Mouse (Mus musculus) lung, postnatal 14 days (tissue): Measurements from ENCODE around the gene Pla2g2f.

Experiments
- DNase-seq: peaks from one replicate; pipeline ENCODE4 v3.0.0; 2021

The Pla2g2f gene

DNA sequence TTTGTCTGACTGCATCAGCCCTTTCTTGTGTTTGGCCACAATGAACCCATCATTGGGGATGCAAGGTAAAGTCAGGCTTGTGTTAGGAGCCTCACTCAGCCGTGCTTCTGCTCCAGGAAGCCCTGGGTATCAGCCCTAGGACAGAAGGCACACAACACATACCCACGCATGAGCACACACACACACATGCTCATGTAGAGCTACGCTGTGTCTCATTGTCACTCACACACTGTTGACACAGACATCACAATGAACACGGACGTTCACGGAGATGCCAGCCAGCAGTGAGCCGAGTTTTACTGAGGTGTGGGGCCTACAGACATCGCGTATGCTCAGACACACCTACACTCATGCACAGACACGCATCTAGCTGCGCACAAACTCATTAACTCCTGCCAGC lies 1.4 kb downstream of the Pla2g2f start:
- DNase-seq, result no peak

GRCm38 (mm10) chr4:138755439-138755838 lies 2.0 kb downstream of the Pla2g2f start:
- no peak for DNase-seq

GRCm38 (mm10) chr4:138754432-138754831 lies 3.0 kb downstream of the Pla2g2f start:
- DNase-seq, result no peak

- no peak for DNase-seq
These were observed 3.8 kb downstream of the Pla2g2f start for GRCm38 (mm10) chr4:138753608-138754007.

DNA sequence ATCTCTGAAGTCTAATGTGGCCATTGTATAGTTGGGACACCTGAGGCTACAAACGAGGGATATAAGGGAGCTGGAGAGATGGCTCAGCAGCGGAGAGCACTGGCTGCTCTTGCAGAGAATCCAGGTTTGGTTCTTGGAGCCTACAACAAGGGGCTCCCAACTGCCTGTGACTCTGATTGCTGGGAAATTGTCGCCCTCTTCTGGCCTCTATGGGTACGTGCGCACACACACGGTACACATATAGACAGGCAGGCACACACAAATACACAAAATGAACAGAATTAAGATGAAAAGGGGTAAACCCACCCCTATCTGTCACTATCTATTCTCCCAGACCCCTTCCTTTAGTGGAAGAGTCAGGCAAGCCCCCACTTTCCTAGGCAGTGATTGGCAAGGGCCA lies 4.8 kb downstream of the Pla2g2f start:
- no peak for DNase-seq

DNA sequence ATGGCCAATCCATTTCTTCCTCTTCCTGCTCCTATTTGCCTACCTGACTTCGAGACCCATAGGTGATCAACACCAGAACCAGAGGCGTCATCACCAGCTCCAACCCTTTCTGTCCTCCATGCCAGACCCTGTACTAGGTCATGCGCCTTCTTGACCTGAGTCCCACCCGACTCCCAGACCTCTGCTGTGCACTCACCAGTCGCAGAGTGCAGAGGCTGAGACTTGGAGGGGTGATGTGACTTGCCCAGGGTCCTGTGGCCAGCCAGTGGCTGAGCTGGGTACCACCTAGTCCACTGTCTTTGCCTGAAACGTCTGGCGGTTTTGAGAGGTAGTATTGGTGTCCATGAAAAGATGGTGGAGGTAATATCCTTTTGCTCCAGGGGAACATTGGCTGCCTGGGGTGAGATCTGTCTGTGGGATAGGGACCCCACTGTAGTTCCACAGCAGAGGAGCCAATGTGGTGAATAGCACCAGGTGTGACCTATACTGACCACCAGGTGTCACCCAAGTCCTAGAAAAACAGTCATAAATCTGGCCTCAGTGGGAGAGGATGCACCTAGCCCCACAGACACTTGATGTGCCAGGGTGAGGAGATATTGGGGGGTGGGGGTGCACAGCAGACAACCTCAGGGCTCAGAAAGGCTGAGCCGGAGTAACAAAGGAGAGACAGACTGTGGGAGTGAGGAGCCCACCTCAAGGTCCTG lies 8.9 kb downstream of the Pla2g2f start:
- peak; percentile 51 for DNase-seq

GRCm38 (mm10) chr4:138747851-138748250 lies 9.6 kb downstream of the Pla2g2f start:
- no peak for DNase-seq

- no peak for DNase-seq
These were observed 10.6 kb downstream of the Pla2g2f start for GRCm38 (mm10) chr4:138746866-138747265.

DNA sequence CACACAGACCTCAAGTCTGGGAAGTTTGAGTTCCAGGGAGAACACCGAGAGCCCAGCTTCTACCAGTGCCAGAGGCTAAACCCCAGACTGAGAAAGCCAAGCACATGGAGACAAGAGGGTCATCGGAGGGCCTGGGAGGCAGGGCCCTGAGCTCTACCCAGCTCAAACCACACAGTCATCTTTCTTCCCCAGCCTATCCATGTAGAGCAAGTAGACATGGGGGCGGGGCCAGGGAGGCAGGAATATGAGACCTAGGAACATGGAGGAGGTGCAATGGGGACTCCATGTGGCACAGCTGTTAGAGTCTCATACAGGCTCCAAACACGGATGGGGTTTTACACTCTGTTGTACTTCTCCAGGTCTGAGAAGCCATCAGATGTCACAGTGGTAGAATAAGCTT lies 11.5 kb downstream of the Pla2g2f start:
- DNase-seq, result peak; percentile 34

- DNase-seq, result no peak
These were observed 18.1 kb downstream of the Pla2g2f start for GRCm38 (mm10) chr4:138739136-138739851.

DNA sequence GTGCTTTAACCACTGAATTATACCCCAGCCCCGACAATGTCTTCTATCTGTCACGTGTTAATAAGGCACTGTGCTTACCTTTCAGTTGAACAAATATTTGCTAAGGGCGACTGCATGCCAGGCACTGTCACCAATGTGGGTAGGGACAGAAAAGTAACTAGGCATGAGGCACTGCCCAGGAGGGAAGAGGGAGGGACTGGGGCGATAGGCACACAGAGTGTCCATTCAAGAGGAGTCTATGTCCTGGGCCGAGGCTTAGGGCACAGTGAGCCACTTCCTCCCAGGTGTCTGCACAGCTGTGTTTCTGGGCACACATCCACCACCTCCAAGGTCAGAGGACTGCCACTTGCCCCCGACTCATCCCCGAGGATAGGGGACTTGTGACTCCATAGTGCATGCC lies 20.4 kb downstream of the Pla2g2f start, which contains the start of gene Ubxn10:
TSS of gene Ubxn10 (minus strand) at position 137 of the 400 bp plus-strand sequence.
- peak; percentile 47 for DNase-seq

GRCm38 (mm10) chr4:138734863-138735262 lies 22.6 kb downstream of the Pla2g2f start:
- no peak for DNase-seq

GRCm38 (mm10) chr4:138734105-138734504 lies 23.3 kb downstream of the Pla2g2f start:
- no peak for DNase-seq

DNA sequence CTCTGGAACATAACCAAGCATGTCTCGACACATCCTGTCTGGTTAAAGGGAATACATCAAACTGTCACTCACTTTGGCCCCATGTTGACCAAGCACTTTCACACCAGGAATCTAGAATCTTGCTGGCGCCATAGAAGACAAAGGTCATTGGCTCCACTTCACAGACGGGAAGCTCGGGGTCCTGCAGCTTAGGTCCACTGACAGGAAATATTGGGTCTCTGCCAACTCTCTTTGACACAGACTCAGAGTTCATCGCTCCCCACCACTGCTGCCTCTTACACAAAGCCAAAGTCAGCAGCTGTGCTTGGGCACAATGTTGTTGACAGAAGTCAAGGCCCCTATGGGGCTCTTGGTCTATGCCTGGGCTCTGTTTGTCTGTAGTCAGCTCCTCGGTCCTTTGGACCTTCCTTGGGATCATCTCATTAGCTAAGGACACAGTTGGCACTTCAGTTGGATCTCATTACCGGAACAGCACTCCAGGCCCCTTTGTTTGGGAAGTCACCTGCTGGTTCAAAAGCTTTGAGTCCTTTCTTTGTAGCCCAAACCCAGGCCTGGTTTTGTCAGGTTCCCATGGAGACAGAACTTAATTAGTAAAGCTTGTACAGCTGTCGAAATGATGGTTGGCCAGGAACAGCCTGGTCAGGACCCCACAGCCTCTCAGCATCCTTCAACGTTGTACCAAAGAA lies 28.3 kb downstream of the Pla2g2f start:
- DNase-seq, result peak; percentile 50

- DNase-seq, result no peak
These were observed 31.7 kb downstream of the Pla2g2f start for GRCm38 (mm10) chr4:138725751-138726150.

DNA sequence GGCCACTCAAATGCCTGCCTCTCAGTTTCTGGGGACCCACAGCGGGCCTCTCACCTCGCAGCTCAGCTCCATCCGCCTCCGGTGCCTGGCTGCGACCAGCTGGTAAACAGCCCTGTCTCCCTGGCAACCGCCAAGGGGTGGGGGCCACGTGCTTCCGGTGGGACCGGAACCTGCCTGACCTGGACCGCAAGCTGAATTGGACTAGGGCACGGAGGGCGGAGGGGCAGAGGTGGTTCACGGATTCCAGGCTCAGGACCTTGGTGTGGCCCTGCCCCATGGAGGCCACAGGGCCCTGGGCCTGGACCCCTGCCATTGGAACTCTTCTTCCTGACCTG lies 32.3 kb downstream of the Pla2g2f start:
- DNase-seq, result peak; percentile 67

- DNase-seq, result no peak
These were observed 32.9 kb downstream of the Pla2g2f start, which contains the start of gene Pla2g2c for GRCm38 (mm10) chr4:138724354-138725126. Gene Pla2g2c (plus strand): TSS chr4:138724792.

- DNase-seq, result no peak
These were observed 33.7 kb downstream of the Pla2g2f start for GRCm38 (mm10) chr4:138723493-138724281.

- DNase-seq, result no peak
These were observed 38.2 kb downstream of the Pla2g2f start for GRCm38 (mm10) chr4:138719264-138719596.

DNA sequence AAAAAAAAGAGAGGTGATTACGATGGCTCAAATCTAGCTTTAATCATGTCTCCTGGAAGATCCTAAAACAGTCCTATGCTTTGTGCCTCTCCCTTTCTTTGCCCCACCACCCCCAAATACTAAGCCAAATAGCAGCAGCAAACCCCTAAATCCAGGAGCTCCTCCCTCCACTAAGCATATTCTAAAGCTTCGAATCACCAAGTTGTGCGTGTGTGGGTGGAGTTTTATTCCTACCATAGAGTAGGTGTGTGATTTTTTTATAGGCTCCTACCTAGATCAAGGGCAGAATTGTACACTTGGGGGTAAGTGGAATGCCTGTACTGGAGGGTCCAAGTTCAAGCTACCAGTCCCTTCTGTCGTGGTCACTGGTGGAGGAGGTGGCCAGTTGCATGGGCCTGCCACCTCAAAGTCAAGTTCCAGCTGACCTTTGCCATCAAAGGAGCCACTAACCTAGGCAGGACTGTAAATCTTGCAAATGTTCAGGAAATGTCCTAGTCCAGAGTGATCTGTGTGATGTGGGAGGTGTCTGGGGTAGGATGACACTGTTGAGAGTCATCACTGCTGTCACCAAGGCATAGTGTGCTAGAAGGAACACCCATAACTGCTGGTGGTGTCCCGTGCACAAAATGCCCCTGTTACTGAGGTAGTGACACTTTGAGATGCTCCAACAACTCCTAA lies 38.7 kb downstream of the Pla2g2f start:
- DNase-seq, result no peak

- no peak for DNase-seq
These were observed 40.7 kb downstream of the Pla2g2f start for GRCm38 (mm10) chr4:138716697-138717096.

GRCm38 (mm10) chr4:138714186-138714585 lies 43.2 kb downstream of the Pla2g2f start:
- no peak for DNase-seq
